Mouse (Mus musculus) adrenal gland, adult 18-20 months (tissue): Measurements from ENCODE around the gene Tcta. TPM values are rescaled to one million over a fixed set of nuclear protein-coding genes. Genes with fewer than 3 reads are reported as not detected.
A peak's percentile ranks its signal among the peaks of the same experiment; 100 is the strongest.
"Not testable (repeated sequence)": the region's sequence is repeated elsewhere in the genome, so short reads cannot be mapped to it uniquely, and the experiment has no call there.

ENCODE experiments used
- DNase-seq, 2 experiments: peaks; one replicate each; pipeline ENCODE4 v3.0.0; 2021 to 2022; ENCODE audit warnings: low spot score in 2 of 2
- total RNA-seq, 2 experiments: library from RNA; stranded (reverse); gene quantifications; 1 replicate in 1 of 2; 2 replicates in 1 of 2; pipeline ENCODE4 v1.2.3; 2021

Tcta gene
- total RNA-seq, 2 experiments from 2014 or later: 36.1 to 36.2 TPM

DNA sequence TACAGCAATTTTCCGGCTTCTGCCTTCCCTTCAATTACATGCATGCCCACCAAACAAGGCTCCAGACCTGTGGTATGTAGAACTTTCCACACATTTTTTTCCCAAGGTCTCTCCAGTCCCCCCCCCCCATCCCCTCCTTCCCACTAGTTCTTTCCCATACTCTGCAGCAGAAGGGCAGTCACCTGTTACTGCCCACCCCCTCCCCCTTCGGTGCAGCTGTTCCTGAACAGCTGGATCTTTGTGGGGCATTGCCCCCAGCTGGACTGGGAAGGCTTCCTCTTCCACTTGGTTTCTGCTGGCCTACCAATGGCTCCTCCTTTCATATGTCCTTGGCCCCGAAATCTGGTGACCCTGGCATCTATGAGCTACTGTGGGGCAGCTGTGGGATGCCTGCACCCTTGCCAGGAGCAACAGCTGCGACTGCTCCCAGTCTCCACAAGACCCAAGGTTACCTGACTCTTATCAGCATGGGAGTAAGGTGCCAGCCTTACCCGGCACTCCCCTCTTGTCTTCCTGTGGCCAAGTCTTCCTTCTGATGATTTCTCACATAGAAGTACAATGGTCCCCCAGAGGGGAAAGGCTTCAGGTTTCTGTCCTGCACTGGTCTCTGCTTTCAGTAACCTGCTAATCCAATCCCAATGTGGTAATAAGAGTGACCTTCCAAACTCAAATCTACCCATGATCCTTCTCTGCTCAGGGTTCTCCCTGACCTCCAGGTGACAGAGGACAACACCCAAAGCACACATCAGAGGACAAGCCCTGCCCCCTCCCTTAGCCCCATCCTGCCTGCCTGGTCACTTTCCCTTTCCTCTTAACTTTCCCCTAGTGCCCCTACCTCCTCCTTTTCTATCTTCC is 31.3 kb downstream of the Tcta start:
- peak in 1 of 2 experiments; percentile 42 for DNase-seq

DNA sequence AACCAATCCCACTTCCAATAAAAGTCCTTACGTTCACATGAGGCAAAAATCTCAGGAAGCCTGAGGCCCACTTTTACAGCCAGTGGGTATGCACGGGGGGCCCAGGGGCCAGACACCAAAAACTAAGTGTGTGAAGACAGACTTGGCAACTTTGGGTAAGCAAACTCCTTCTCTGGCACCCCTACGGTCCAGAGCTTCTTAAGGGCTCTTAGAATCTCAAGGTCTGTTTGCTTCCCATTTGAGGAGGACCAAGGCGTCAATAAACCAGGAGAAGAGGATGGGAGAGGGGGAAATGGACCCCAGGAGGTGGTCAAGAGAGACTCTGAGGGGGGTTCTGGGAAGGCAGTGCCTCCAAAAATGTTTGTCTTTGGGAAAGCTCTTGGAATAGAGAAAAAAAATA is 32.5 kb downstream of the Tcta start:
- DNase-seq: no peak

DNA sequence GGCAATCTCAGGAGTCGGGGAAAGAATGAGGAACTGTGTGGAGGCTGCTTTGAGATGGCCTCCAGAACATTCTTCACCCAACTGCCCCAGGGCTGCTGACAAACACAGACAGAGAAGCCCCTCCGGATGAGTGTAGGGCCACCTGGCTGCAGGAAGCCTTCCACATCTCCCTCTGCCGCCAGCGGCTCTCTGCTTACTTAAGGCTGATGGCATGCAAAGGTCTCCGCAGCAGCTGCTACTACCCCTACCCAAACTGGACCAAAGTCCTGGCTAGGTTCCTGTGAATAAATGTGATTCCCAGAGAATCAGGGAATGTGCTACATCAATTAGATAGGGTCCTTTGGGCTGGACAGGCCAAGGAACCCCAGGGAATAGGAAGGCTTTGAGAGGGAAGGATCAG is 33.3 kb downstream of the Tcta start:
- no peak for DNase-seq

DNA sequence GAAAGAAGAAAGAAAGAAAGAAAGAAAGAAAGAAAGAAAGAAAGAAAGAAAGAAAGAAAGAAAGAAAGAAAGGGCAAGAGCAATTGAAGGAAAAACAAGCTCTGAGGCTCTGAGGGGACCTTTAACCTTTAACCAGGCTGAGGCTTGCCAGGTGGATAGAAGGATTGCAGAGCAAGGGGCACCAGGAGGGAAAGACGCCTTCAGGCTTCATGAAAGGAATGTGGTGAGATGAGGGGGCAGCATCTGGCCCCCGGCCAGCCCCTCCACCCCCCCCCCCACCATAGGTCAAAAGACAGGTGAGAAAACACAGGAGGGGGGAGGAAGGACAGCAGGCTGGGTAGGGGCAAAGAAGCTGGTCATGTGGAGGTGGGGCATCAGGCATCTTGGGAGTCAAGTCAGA is 34.0 kb downstream of the Tcta start:
- DNase-seq: no peak

DNA sequence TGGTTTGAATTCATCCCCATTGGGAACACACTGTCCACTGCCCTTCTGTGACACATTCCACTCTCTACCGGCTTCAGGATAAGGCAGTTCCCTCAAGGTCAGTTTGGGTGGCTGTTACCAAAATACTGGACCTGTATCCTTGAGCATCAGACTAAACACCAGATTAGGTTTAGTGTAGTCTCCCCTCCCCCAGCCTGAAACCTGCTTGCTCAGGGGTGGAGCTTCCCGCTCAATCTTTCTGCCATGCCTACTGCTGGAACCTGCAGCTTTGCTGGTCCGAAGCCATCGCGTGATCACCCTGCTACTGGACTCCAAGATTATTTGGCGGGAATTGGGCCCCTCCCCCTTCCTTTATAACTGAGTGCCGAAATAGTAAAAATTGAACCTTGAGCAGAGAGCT is 37.3 kb downstream of the Tcta start:
- not testable (repeated sequence) for DNase-seq

DNA sequence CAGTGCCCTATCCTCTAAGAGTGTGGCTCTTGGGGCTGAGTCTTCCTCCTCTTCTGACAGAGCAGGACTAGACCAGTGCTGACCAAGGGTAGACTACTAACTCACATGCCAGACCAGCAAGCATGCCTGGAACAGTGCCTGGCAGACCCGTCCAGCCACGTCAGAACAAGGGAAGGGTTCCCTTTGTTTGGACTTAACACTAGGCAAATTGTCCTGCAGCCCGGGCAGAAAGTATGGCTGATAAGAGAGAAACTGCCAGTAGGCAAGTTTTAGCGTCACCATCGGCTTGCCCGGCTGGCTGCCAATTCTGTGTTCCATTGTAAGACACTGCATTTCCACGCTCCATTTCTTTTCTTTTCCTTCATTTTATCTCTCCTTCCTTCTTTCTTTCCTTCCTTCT is 38.3 kb downstream of the Tcta start:
- no peak for DNase-seq

DNA sequence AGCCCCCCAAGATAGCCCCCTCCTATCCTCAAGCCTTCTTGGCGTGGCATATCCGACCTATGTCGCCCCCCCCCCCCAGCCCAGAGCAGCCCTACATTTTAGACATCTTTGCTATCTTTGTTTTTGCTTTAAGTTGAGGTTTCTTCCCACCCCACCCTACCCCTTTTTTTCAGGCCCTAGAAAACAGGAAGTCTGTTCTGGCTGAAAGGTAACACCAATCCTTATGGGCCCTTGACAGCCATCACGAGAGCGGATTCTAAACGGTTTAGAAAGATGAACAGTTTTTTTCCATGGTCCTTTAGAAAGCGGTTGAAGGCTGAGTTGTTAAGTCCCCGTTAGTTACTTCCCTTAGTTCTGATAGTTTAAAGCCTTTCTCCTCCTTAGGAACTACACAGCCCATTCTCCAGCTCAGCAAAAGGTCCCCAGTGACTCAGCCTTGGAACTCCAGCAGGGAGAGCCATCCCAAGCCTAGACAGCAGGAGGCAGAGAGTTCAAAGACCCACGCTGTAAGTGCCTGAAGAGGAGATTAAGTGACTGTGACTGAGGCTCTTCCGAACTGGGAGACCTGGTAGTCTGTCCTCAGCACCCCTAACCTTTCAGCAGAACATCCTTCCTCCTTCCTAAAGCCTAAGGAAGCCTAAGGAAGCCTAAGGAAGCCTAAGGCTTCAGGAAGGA is 39.6 kb downstream of the Tcta start:
- DNase-seq: no peak

DNA sequence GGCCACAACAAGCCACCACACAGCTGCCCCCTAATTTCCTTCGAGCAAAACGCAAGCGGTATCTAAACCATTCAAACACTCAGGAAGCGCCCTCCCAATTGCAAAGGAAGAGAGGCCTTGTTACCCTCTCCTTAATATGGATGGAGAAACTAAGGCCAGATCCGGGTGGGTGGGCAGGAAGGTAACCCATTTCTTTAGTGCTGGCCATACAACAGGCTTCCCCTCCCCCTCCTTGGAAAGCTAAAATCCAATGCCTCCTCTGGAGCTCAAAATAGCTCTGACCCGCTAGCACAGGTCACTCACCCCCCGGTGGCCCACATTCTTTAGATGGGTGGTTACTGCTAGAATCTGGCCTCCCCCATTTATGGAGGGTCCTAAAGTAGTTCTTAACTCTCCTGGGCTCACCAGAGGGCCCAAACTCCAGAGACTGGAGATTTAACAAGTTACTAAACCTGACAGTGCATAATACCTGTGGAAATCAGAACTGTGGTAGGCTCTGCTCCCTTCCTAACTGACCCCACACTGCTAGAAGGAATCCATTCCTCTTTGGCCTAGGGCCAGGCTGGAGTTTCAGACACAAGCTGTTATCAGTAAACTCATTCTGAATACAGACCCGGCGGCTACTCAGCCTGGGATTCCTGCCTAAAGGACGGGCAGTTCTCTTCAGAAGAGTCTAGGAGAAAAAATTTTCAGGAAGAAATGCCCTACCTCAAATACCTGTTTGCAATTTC is 41.6 kb downstream of the Tcta start:
- DNase-seq: peak; percentile 34 to 44

DNA sequence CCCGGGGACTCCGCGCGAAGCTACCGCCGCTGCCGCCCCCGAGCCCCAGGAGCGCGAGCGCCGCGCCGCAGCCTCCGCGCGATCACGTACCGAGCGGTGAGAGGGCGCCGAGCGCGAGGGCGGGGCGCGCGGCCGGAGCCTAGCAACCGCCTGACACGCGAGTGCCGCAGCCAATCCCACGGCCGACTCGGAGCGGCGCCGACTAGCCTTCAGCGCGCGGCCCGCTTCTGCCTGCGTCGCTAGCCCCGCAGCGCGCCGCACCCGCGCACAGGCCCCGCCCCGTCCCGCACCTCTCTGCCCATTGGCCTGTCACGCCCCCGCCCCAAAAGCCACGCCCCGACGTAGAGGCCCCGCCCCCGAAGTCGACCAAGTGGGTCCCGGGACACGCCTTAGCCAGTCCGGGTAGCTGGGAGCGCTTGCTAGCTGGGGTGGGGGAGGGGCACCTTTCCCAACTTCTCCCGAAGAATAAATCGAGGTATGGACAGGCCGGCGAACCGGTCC is 42.2 kb downstream of the Tcta start, which contains the start of gene Dag1:
TSS of gene Dag1 (minus strand) at position 269 of the 501 bp plus-strand sequence.
- DNase-seq: peak; percentile 99

DNA sequence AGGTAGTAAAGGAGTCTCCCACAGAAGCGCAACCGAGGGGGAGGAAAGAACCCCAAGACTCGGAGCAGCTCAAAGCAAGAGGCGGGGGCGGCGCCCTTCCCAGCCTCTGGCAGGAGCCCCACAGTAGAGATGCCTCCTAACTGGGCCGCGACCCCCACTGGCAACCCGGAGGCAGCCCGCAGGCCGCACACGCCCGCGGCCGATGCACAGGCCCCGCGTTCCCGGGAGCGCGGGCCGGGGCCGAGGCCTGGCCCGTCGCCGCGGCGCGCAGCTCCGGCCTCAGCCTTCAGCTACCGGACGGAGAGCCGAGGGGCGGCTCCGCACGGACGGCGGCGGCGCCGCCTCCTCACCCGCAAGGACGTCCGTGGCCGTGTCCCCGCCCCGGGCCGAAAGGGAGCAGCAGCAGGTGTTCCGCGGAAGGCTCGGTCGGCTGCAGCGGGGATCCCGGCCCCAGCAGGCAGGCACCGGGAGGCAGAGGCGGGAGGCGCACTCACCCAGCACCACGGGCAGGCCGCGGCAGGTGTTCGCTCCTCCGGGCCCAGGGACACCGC is 42.8 kb downstream of the Tcta start:
- peak in 1 of 2 experiments; percentile 18 for DNase-seq

DNA sequence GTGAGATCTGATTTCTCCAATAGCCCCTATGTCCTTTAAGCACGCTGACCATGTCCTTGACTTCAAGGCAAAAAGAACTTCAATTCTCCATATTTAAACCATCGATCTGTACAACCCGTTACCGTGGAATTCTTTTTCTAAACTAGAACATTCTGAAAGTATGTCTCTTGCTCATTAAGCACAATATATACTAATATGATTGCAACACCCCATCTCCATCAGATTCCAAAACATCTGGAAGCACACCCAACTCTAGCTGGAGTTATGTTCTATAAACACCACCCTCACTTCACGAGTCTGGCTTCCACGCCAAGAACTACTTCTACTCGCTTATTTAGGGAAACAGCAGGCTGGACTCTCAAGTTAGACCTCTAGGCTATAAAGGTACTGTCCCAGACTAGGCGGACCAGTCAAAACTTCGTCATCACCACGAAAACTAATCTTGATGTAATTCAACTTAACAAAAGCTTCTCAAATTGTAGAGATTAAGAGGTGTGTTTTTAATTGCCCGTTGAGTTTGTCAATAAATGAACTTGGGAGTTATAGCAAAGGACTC is 43.4 kb downstream of the Tcta start:
- no peak for DNase-seq

DNA sequence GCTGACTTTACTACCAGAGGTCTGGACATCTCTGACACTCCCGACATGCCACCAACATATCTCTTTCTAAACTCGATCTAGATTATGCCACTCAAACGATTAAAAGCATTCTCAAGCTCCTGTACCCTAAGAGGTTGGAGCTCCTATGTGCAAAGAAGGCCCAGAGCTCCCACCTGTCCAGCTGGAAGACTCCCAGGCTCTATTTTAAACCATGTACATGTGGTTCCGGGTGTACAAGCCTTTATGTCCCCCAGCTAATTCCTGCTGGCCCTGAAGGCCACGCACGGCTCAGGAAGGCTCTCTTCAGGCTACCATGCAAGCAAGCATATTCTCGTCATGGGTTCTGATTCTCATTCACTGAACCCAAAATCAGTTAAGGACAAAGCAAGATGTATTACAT is 44.1 kb downstream of the Tcta start:
- no peak for DNase-seq

DNA sequence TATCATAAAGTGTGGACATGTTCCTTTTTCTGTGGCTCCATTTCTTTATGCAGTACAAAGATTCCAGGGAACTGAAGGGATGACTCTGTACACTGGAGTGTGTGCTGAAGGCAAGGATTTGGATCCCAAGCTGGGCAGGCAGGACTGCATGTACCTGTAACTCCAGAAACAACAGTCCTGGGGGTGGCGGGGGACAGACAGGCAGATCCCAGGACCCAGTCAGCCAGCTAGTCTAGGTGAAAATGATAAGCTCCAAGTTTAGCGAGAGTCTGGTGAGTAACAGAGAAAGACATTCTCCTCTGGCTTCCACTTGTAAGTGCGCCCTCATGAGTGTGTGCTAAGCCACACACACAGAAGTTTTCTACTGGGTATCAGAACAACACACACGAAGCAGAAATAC is 45.4 kb downstream of the Tcta start:
- no peak for DNase-seq

Other genes starting within 250 kb of the Tcta start
- under 1 TPM in 1 of 2 experiments, not detected in 1; 0.23 TPM for gene Mst1, start 225.7 kb downstream of the Tcta start, total RNA-seq
- 10 to 100 TPM; 54.0 to 63.2 TPM for gene Rnf123, start 222.8 kb downstream of the Tcta start, total RNA-seq
- gene Apeh, start 211.6 kb downstream of the Tcta start, total RNA-seq: 10 to 100 TPM; 71.8 to 86.6 TPM
- 1 to 10 TPM; 1.8 to 3.1 TPM for gene Bsn, start 115.8 kb downstream of the Tcta start, total RNA-seq
- 100 to 1,000 TPM; 136 to 137 TPM for gene Dag1, start 42.2 kb downstream of the Tcta start, total RNA-seq
- 10 to 100 TPM; 19.0 to 29.2 TPM for gene Nicn1, start 15.7 kb downstream of the Tcta start, total RNA-seq
- 1 to 10 TPM; 4.2 to 5.8 TPM for gene Amt, start 9.3 kb downstream of the Tcta start, total RNA-seq
- 100 to 1,000 TPM; 356 to 357 TPM for gene Rhoa, start within 50 bp of the Tcta start, total RNA-seq
- 100 to 1,000 TPM; 551 to 749 TPM for gene Gpx1, start 32.7 kb upstream of the Tcta start, total RNA-seq
- 100 to 1,000 TPM; 107 to 126 TPM for gene Usp4, start 41.7 kb upstream of the Tcta start, total RNA-seq
- 1 to 10 TPM; 1.5 to 2.1 TPM for gene 1700102P08Rik, start 86.6 kb upstream of the Tcta start, total RNA-seq
- not detected for gene Ccdc36, start 122.3 kb upstream of the Tcta start, total RNA-seq
- not detected for gene BC048562, start 130.3 kb upstream of the Tcta start, total RNA-seq
- gene Ccdc71, start 154.4 kb upstream of the Tcta start, total RNA-seq: 10 to 100 TPM; 25.6 to 42.3 TPM
- 10 to 100 TPM; 20.4 to 22.3 TPM for gene Klhdc8b, start 155.4 kb upstream of the Tcta start, total RNA-seq
- 100 to 1,000 TPM; 107 to 134 TPM for gene Lamb2, start 173.6 kb upstream of the Tcta start, total RNA-seq
- gene Usp19, start 184.4 kb upstream of the Tcta start, total RNA-seq: 100 to 1,000 TPM; 172 to 248 TPM
- 100 to 1,000 TPM; 144 to 180 TPM for gene Qars, start 201.5 kb upstream of the Tcta start, total RNA-seq
- 100 to 1,000 TPM in 1 of 2 experiments, 10 to 100 TPM in 1; 91.5 to 107 TPM for gene Qrich1, start 210.6 kb upstream of the Tcta start, total RNA-seq